Mouse (Mus musculus): ENCODE measurements around the gene Ccdc85b.

The Ccdc85b gene

GRCm38 (mm10) chr19:5456241-5456921, 1.3 kb downstream of the Ccdc85b start:
- DNase-seq (ENCODE audit: low spot score), result peak; percentile 42

GRCm38 (mm10) chr19:5455568-5455967, 2.1 kb downstream of the Ccdc85b start:
- DNase-seq (ENCODE audit: low spot score), result no peak

DNA sequence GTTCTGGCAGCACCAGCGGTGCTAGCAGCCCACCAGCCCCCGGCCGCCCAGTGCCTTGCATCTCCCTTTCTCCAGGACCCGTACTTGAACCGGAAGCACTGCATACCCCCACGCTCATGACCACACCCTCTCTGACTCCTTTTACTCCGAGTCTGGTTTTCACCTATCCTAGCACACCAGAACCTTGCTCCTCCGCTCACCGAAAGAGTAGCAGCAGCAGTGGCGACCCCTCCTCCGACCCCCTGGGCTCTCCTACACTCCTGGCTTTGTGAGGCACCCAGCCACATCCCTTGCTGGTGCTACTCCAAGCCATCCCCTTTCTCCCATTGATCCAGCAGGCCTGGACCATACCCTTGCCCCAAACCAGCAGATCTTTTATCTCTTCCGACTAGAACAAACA, 2.7 kb downstream of the Ccdc85b start:
- DNase-seq (ENCODE audit: low spot score), result no peak

- no peak for DNase-seq (ENCODE audit: low spot score)
Measured at GRCm38 (mm10) chr19:5451766-5452165, 5.9 kb downstream of the Ccdc85b start.

DNA sequence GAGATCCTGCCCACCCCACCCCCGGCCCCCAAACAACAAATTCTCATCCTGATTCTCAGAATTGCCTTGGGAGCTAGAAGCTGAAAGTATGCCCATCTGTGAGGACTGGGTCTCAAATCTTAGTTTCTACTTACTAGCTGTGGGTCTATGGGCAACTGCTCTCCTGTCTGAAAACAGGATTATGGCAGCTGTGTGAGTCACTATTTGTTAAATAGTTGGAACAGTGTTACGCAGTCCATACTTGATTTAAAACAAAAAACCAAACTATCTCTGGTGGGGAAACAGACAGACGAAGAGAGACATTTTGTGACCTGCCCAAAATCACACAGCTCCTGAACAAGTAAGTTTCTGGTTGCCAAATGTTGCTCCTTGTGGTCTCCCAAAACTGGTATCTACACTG, 8.0 kb downstream of the Ccdc85b start:
- no peak for DNase-seq (ENCODE audit: low spot score)

DNA sequence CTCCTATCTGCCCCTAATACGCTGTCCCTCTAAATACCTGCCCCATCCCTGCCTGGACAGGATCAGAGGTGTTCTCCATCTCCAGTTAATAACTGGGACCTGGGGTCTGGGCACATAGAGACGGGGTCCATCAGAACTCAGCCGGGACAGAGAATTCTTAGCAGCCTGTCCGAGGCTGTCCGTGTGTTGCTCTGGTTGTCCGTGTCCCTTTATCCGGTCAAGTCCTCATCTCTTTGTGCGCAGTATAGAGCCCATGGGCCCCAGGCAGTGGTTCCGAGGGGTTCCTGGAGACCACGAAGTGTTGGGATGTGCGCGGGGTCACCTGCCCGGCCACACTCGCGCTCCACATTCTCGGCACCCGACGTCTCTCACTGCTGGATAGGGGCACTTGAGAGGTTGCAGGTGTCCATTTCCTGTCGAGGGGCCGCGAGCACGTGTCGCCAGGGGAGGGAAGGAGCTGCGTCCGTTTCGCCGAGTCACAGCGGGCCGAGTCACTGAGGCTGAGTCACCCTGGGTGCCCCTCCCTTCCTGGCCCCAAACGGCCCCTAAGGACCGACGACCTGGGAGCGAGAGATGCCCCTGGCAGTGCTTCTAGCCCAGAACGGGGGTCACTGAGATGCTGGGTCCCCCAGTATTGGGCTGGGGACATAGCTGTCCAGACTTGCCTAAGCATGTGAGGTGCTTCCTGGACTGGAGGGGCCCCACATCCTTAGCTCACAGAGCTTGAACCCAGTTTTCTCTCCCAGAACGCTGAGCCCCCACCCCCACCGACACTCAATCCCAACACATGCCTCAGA, 9.1 kb downstream of the Ccdc85b start:
- peak; percentile 44 for DNase-seq (ENCODE audit: low spot score)

DNA sequence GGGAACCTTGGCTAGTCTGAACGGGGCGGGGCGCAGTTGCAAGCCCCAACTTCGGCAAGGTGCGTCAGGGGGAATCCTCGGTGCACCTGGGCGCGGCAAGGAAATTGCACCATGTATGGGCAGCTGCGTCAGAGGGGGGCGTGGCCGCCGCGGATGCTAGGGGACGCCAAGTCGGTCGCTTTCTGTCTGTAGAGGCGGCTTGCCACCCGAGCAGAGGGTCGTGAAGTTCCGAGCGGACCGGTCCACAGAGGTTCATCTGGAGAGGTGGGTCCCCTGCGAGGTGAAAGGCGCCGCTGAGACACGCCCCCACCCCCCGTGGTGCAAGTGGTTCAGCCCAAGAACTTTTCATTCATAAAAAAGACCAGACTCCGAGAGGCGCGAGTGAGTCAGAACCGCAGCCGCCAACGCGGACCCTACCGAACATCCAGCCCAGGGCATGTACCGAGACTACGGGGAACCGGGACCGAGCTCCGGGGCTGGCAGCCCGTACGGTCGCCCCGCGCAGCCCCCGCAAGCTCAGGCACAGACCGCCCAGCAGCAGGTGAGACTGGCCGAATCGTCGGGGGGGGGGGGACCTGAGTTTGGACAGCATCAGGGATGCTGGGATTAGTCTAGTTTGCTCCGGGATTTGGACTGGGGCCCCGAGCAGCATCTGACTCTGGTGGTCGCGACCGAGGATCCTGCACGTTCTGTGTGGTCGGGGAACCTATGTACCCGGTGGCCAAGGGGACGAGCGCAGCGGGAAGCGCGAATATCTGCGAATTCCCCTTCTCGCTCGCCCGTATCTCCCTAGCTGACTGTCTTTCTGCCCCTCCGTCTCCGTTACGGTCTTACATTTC, 10.0 kb downstream of the Ccdc85b start, which contains the start of gene Fosl1:
TSS of gene Fosl1 (plus strand) at position 33 of the 839 bp plus-strand sequence.
- peak; percentile 81 for DNase-seq (ENCODE audit: low spot score)

- no peak for DNase-seq (ENCODE audit: low spot score)
Measured at GRCm38 (mm10) chr19:5445747-5446146, 11.9 kb downstream of the Ccdc85b start.

GRCm38 (mm10) chr19:5444954-5445353, 12.7 kb downstream of the Ccdc85b start:
- DNase-seq (ENCODE audit: low spot score), result no peak

DNA sequence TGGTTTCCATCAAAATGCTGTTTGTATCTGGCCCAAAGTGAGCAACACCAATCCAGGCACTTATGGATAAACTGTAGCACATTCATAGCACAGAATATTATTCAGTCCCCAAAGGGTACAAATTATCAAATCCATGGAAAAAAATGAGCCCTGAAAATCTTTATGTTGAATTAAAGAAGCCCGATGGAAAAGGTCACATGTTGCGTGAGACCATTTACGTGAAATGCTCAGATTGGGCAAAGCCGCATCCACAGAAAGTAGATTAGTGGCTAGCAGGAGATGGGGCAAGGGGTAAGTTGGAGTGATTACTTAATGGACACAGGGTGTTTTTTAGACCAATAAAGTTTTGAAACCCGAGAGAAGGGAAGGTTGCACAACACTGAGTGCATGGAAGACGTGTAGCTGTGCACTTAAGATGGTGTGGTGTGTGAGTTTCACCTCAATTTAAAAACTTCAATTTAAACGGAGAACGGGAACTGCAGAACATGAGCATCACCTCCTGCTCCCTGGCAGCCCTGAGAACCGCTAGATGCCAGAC, 13.3 kb downstream of the Ccdc85b start:
- no peak for DNase-seq (ENCODE audit: low spot score)

GRCm38 (mm10) chr19:5433951-5434350, 23.7 kb downstream of the Ccdc85b start:
- DNase-seq (ENCODE audit: low spot score), result no peak

DNA sequence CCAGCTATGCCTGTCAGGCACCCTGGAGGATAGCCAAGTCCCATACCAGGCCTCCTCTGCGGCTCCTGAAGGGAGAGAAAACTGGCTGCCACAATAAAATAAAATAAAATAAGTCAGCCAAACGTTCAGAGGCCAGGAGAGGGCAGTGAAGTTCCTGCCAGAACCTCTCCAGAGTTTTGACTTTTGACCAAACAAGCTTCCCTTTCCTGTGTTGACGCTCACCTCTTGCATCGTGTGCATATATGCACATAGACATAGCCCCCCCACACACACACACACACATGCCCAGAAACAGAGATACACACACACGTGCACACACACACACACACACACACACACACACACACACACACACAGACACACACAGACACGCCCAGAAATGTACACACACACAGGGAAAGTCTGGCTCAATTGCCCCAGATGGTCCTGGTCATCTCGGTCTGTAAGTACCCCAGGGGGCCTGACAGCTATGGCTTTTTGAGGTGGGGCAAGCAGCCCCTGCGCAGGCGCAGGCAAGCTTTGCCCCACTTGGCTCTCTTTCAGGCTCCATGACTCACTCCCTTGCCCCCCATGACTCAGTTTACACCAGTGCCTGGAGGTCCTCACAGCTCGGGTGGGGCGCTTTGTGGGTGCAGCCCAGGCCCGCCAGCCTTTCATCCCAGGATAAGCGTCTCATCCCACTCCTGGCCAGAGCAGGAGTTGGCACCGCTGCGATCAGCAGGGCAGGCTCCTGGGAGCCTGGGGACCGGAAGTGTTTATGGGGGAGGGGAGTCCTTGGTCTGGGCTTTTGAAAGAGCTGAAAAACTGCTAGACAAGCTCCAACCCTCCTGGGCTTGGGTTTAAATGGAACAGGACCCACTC, 24.5 kb downstream of the Ccdc85b start:
- DNase-seq (ENCODE audit: low spot score), result peak; percentile 60

- no peak for DNase-seq (ENCODE audit: low spot score)
Measured at GRCm38 (mm10) chr19:5431911-5432464, 25.7 kb downstream of the Ccdc85b start.

GRCm38 (mm10) chr19:5430408-5430807, 27.3 kb downstream of the Ccdc85b start:
- no peak for DNase-seq (ENCODE audit: low spot score)

DNA sequence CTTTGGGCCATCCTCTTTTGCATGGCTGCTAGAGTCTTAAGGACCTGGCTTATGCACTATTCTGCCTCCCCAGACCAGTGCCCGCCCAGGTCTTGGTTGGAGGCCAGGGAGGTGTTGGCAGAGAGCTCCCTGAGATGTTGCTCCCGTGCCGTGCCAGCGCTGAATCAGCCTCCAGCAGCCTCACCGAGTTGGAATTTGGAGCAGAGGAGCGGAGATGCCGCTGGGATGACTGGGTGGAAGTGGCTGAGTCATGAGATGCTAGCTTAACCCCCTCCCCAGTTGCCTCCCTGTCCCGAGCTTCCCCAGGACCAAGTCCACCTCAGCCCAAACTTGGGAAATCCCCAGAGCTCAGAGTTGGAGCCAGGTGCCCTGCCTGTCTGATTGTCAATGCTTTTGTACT, 27.9 kb downstream of the Ccdc85b start:
- DNase-seq (ENCODE audit: low spot score), result no peak

GRCm38 (mm10) chr19:5429219-5429618, 28.5 kb downstream of the Ccdc85b start:
- DNase-seq (ENCODE audit: low spot score), result no peak

- DNase-seq (ENCODE audit: low spot score), result peak; percentile 62
Measured at GRCm38 (mm10) chr19:5428083-5428482, 29.6 kb downstream of the Ccdc85b start.

DNA sequence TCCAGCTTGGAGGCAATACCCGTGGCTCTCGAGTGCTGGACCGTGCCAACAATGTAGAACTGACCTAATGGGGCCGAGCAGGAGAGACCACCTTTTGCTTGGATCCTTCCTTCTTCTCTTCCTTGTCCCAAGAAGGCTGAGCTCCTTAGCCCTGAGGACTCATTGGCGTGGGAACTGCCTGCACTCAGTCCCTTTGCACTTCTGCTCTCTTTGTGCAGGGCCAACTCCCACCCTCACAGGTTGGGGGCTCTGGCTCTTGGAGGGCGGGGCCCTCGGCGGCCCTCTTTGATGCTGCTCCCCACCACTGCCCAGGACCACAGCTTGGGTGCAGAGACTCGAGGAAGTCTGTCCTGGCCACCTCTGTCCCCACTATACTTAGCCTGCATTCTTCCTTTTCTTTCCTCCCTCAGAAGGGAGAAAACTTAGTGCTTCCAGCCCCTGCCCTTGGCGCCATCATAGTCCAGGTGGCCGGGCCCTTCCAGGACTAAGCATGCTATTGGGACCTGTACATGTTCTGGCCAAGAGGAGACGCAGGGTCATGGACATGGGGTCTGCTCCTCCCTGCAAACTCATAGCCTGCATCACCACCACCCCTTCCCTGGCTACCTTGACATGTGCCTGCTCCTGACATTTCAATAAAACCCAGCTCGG, 30.9 kb downstream of the Ccdc85b start:
- no peak for DNase-seq (ENCODE audit: low spot score)

DNA sequence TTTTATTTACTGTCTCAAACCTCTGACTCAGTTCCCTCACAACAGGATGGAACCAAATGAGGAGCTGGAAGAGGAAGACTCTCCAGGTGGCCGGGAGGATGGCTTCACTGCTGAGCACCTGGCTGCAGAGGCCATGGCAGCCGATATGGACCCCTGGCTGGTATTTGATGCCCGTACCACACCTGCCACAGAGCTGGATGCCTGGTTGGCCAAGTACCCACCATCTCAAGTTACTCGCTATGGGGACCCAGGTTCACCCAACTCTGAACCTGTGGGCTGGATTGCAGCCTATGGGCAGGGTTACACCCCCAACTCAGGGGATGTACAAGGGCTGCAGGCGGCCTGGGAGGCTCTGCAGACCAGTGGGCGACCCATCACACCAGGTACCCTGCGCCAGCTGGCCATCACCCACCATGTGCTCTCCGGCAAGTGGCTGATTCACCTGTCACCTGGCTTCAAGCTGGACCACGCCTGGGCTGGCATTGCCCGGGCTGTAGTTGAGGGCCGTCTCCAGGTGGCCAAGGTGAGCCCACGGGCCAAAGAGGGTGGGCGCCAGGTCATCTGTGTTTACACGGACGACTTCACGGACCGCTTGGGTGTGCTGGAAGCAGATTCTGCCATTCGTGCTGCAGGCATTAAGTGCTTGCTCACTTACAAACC, 31.7 kb downstream of the Ccdc85b start:
- DNase-seq (ENCODE audit: low spot score), result no peak
